Mouse (Mus musculus): Measurements from ENCODE around the gene 2310033P09Rik. TPM values are rescaled to one million over a fixed set of nuclear protein-coding genes. Genes with fewer than 3 reads are reported as not detected.
A peak's percentile ranks its signal among the peaks of the same experiment; 100 is the strongest.
"Not testable (repeated sequence)": the region's sequence is repeated elsewhere in the genome, so short reads cannot be mapped to it uniquely, and the experiment has no call there.

The 2310033P09Rik gene
- polyA plus RNA-seq, 1 experiment from 2014 or later, result 32.5 TPM

DNA sequence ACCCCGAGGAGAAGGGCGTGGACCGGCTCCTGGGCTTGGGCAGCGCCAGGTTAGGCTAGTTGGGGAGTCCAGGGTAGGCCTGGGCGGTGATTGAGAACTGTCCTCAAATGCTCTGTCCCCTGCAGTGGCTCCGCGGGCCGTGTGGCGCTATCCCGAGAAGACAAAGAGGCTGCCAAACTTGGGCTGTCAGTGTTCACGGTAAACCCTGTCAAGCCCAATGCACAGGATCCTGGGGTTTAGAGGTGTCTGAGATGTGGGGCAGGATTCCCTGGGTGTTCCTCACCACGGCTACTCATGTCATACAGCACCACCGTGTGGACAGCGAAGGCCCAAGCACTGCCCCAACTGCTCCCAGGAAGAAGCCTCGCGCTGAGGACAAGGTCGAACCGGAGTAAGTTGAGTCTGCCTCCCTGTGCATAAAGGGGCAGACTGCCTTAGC lies 901 bp downstream of the 2310033P09Rik start:
- H3K36me3 ChIP-seq, result peaks cover 67% of the 10 kb centered on the region
- peak overlapping the region; percentile 91 for H3K9ac ChIP-seq (replicated peaks)
- H3K27ac ChIP-seq, result peak overlapping the region; percentile 89; the same call in 1 of the 2 replicates
- no peaks in the 10 kb centered on the region for H3K9me3 ChIP-seq
- H3K4me3 ChIP-seq (replicated peaks), result peak overlapping the region; percentile 93
- WGBS, result 9% methylated on average over 18 of the region's 18 CpGs
- peaks cover 24% of the 10 kb centered on the region for H3K4me1 ChIP-seq (replicated peaks)
- ATAC-seq, result peak; percentile 55
- H3K4me2 ChIP-seq (replicated peaks), result peak overlapping the region; percentile 89
- H3K27me3 ChIP-seq, result no peaks in the 10 kb centered on the region

DNA sequence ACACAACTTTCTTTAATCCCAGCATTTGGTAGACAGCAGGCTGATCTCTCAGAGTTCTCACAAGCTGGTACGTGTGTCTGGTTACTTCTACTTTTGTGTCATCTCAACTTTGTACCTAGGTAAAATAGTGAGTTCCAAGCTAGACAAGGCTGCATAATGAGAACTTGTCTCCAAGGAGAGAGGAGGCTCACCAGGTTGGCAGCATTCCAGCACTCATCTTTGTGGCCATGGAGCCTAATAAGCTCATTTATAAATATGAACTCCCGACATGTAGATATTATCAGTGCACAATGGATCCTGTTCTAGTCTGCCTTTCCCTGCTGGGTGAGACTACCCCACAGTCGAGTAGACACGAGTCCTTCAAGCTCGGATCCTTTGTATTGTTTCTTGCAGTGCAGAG lies 1.5 kb downstream of the 2310033P09Rik start:
- Histone ChIP-seq H3K36me3 (peaks cover 65% of the 10 kb centered on the region), H3K4me2 (replicated peaks) (peak overlapping the region; percentile 89)

GRCm38 (mm10) chr11:59210020-59210419 lies 1.9 kb downstream of the 2310033P09Rik start:
- Histone ChIP-seq H3K4me2 (replicated peaks) (no peak overlapping the region), H3K9me3 (no peaks in the 10 kb centered on the region), H3K9ac (replicated peaks) (no peak overlapping the region), H3K4me3 (replicated peaks) (no peak overlapping the region), H3K27ac (no peak overlapping the region), H3K27me3 (no peaks in the 10 kb centered on the region), H3K36me3 (peaks cover 65% of the 10 kb centered on the region), H3K4me1 (replicated peaks) (peaks cover 24% of the 10 kb centered on the region)
- ATAC-seq, result no peak
- WGBS, result 90% methylated on average over 4 of the region's 4 CpGs

More for the DNA sequence above, 1.5 kb downstream of the 2310033P09Rik start:
- no peak for ATAC-seq
- 62% methylated on average over 5 of the region's 5 CpGs for WGBS
- no peaks in the 10 kb centered on the region for H3K27me3 ChIP-seq
- H3K27ac ChIP-seq, result 0 out of 2 replicates have a peak overlapping the region, but pooled peaks have one; percentile 89
- H3K4me1 ChIP-seq (replicated peaks), result peaks cover 24% of the 10 kb centered on the region
- H3K4me3 ChIP-seq (replicated peaks), result peak overlapping the region; percentile 93; the same call in 1 of the 2 replicates
- H3K9me3 ChIP-seq, result no peaks in the 10 kb centered on the region
- no peak overlapping the region for H3K9ac ChIP-seq (replicated peaks)

GRCm38 (mm10) chr11:59211561-59211960 lies 3.4 kb downstream of the 2310033P09Rik start:
- not testable (repeated sequence) for H3K9ac ChIP-seq (replicated peaks); H3K4me2 ChIP-seq (replicated peaks); H3K9me3 ChIP-seq; H3K27ac ChIP-seq; ATAC-seq; H3K4me3 ChIP-seq (replicated peaks); H3K27me3 ChIP-seq
- Histone ChIP-seq H3K4me1 (replicated peaks) (peaks cover 24% of the 10 kb centered on the region), H3K36me3 (peaks cover 54% of the 10 kb centered on the region)
- 93% methylated on average over 9 of the region's 9 CpGs for WGBS

GRCm38 (mm10) chr11:59212320-59212719 lies 4.2 kb downstream of the 2310033P09Rik start:
- 82% methylated on average over 12 of the region's 12 CpGs for WGBS
- not testable (repeated sequence) for ATAC-seq; H3K4me3 ChIP-seq (replicated peaks); H3K4me2 ChIP-seq (replicated peaks); H3K27ac ChIP-seq; H3K27me3 ChIP-seq; H3K9me3 ChIP-seq; H3K9ac ChIP-seq (replicated peaks)
- H3K4me1 ChIP-seq (replicated peaks), result peaks cover 24% of the 10 kb centered on the region
- H3K36me3 ChIP-seq, result peaks cover 54% of the 10 kb centered on the region

DNA sequence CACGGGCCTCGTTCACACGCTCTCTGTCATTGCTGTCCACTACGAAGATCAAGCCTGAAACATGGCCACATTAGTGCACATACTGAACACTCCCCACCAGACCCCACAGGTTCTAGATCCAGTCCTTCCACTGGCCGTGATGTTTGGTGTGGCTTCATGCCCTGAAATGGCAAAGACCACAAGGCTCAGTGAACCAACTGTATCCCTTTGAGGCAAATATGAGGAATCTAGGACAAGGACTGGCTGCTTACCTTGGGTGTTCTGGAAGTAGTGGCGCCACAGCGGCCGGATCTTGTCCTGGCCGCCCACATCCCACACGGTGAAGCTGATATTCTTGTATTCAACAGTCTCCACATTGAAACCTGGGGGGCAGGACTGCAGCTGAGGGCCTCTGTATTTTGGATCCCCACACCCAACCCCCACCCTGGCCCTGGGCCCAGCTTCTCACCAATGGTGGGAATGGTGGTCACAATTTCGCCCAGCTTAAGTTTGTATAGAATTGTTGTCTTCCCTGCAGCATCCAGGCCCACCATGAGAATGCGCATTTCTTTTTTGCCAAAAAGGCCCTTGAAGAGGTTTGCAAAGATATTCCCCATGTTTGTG lies 4.9 kb downstream of the 2310033P09Rik start:
- H3K9me3 ChIP-seq, result no peaks in the 10 kb centered on the region
- no peak overlapping the region for H3K27ac ChIP-seq
- no peak overlapping the region for H3K4me3 ChIP-seq (replicated peaks)
- H3K4me1 ChIP-seq (replicated peaks), result peaks cover 18% of the 10 kb centered on the region
- no peaks in the 10 kb centered on the region for H3K27me3 ChIP-seq
- WGBS, result 93% methylated on average over 12 of the region's 12 CpGs
- no peak for ATAC-seq
- H3K36me3 ChIP-seq, result peaks cover 54% of the 10 kb centered on the region
- H3K9ac ChIP-seq (replicated peaks), result no peak overlapping the region
- H3K4me2 ChIP-seq (replicated peaks), result no peak overlapping the region

- H3K36me3 ChIP-seq, result peaks cover 35% of the 10 kb centered on the region
- H3K9me3 ChIP-seq, result no peaks in the 10 kb centered on the region
- H3K27ac ChIP-seq, result no peak overlapping the region
- H3K4me2 ChIP-seq (replicated peaks), result no peak overlapping the region
- H3K4me1 ChIP-seq (replicated peaks), result 0 out of 2 replicates have a peak, but pooled peaks cover 3% of the 10 kb centered on the region
- no peaks in the 10 kb centered on the region for H3K27me3 ChIP-seq
- no peak overlapping the region for H3K4me3 ChIP-seq (replicated peaks)
- WGBS, result 92% methylated on average over 3 of the region's 3 CpGs
- no peak for ATAC-seq
- H3K9ac ChIP-seq (replicated peaks), result no peak overlapping the region
Observed at GRCm38 (mm10) chr11:59216955-59217354, 8.8 kb downstream of the 2310033P09Rik start.

DNA sequence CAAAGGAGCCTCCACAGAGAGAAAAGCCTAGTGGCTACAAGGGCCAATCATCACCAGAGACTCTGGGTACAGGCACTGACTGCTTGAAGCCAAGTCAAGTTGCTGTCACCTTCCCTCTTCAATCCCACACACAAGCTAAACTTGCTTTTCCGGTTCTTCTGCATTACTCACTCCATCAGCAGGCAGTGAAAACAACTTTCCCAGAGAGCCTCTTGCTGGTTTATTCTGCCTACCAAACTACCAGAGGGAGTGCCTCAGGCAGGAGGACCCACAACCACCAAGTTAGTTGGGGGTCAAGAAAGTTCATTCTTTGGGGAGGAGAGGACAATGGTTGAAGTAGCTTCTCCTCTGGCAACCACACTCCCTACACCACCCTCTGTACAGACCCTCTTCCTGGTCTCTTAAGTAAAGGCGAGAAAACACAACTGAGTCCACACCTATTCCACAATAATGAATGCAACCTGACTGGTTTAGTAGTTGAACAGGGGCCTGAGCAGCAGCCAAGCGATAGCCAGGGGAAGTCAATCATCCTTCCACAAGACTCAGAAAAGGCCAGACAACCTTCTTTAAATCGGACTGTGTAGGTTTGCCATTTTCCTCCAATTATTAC lies 10.4 kb downstream of the 2310033P09Rik start:
- Histone ChIP-seq H3K4me1 (replicated peaks) (peaks cover 15% of the 10 kb centered on the region), H3K36me3 (peaks cover 21% of the 10 kb centered on the region), H3K4me3 (replicated peaks) (no peak overlapping the region), H3K27ac (no peak overlapping the region), H3K9me3 (no peaks in the 10 kb centered on the region), H3K4me2 (replicated peaks) (no peak overlapping the region), H3K9ac (replicated peaks) (no peak overlapping the region), H3K27me3 (no peaks in the 10 kb centered on the region)
- 94% methylated on average over 4 of the region's 4 CpGs for WGBS
- no peak for ATAC-seq

- ATAC-seq, result no peak
- peaks cover 20% of the 10 kb centered on the region for H3K4me1 ChIP-seq (replicated peaks)
- H3K9ac ChIP-seq (replicated peaks), result no peak overlapping the region
- no peaks in the 10 kb centered on the region for H3K27me3 ChIP-seq
- no peaks in the 10 kb centered on the region for H3K9me3 ChIP-seq
- H3K36me3 ChIP-seq, result peaks cover 19% of the 10 kb centered on the region
- no peak overlapping the region for H3K27ac ChIP-seq
- H3K4me3 ChIP-seq (replicated peaks), result no peak overlapping the region
- no peak overlapping the region for H3K4me2 ChIP-seq (replicated peaks)
Observed at GRCm38 (mm10) chr11:59219064-59219463, 10.9 kb downstream of the 2310033P09Rik start.

GRCm38 (mm10) chr11:59221604-59222003 lies 13.5 kb downstream of the 2310033P09Rik start:
- H3K27ac ChIP-seq, result no peak overlapping the region
- peaks cover 45% of the 10 kb centered on the region for H3K4me1 ChIP-seq (replicated peaks)
- H3K36me3 ChIP-seq, result peaks cover 11% of the 10 kb centered on the region
- ATAC-seq, result no peak
- no peak overlapping the region for H3K9ac ChIP-seq (replicated peaks)
- H3K4me3 ChIP-seq (replicated peaks), result no peak overlapping the region
- H3K9me3 ChIP-seq, result no peaks in the 10 kb centered on the region
- H3K27me3 ChIP-seq, result no peaks in the 10 kb centered on the region
- no peak overlapping the region for H3K4me2 ChIP-seq (replicated peaks)

DNA sequence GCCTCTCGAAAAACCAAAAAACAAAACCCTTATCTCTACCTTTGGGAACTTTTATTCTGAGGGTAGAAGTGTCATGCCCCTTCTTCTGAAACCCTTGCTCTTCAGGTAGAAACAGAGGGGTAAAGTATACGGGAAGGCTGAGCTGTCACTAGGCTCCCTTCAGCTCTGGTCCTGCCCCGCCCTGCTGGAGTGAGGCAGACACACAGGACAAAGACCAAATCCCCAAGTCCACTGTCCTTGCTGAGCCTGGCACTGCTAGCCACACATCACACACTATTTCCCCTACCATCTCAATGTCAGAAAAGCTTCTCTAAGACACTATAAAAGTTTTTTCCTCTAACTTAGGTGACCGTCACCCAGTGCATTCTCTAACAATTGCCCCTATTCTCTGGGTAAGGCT lies 14.2 kb downstream of the 2310033P09Rik start:
- Histone ChIP-seq H3K4me1 (replicated peaks) (peaks cover 52% of the 10 kb centered on the region), H3K27me3 (no peaks in the 10 kb centered on the region), H3K9ac (replicated peaks) (no peak overlapping the region), H3K27ac (no peak overlapping the region), H3K4me2 (replicated peaks) (no peak overlapping the region), H3K9me3 (no peaks in the 10 kb centered on the region), H3K4me3 (replicated peaks) (no peak overlapping the region), H3K36me3 (peaks cover 11% of the 10 kb centered on the region)
- no peak for ATAC-seq
- WGBS, result 91% methylated on average over 4 of the region's 4 CpGs

DNA sequence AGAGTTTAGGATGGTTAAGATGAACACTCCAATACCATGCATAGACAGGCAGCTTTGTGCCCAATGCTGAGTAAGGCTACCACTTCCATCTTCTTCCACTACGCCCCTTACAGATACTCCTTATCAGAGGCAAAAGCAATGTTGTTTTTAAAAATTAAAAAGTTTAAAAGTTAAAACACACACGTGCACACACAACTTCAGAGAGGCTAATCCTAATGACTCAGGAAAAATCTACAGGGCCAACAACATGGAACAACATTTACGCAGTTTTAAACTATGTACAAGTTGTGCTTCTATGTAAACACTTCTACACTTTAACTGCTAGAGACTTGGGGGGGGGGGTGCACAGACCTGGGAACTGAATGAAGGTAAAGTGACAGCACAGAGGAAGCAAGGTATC lies 15.9 kb downstream of the 2310033P09Rik start:
- Histone ChIP-seq H3K4me1 (replicated peaks) (peaks cover 58% of the 10 kb centered on the region), H3K27ac (no peak overlapping the region), H3K27me3 (no peaks in the 10 kb centered on the region), H3K36me3 (peaks cover 11% of the 10 kb centered on the region), H3K4me3 (replicated peaks) (no peak overlapping the region), H3K9ac (replicated peaks) (no peak overlapping the region), H3K4me2 (replicated peaks) (no peak overlapping the region), H3K9me3 (no peaks in the 10 kb centered on the region)
- ATAC-seq, result no peak
- WGBS, result 93% methylated on average over 3 of the region's 3 CpGs

All from midbrain, embryonic 13.5 days (tissue).